Comparison of ENCODE assay signal across 13 mouse cellular contexts in the genomic region with DNA sequence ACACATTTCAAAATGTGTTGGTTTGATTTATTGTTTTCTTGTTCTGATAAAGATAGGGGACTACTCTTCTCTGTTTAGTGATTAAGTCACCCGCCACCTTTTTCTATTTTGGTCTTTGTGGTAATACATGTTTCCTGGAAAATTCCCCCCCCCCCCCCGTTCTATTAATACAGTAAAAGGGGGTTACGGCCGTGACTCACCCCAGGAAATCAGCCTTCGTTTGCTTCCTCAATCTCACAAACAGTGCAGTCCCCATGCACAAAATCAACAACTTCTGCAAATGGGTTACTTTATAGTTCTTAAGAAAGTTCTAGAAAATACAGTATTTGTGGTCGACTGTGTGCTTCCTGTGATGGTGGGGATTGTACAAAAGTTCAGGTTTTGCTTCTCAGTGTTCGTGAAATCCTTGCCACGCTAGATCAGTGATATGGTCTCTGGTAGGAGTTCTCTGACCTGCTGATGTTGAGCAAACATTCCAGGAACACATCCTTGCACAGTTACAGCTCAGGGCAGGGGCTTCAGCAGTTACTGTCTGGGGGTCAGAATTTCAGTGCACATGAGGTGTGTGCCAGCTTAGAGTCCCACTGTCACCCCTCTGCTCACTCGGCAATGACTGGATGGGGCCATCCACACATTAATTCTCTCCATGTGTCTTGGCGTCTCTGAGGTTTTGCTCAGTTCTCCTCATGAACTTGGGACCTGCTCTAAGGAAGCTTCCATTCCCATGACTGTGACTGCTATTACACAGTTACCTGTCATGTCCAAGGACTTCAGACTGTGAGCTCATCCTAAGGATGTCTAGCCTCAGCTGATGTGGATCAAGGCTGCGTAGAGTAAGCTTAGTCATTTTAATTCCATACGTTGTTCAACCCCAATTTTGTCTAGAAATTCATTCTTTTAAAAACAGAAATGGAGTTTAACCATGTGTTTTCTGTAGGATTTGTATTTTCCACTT.
A peak's percentile ranks its signal among the peaks of the same experiment; 100 is the strongest.
DNase-seq lines count a peak whose midpoint lies in the region; ATAC-seq lines count a peak whose summit lies in the region.
"Had no signal": no experiment of that assay in that cellular context is flagged by ENCODE, and none has a peak within 500 bp of the region (broad histone marks: within the 10 kb centered on the region; RNA-seq: fewer than 3 reads in every experiment).

No protein-coding gene starts in this region.

- ATAC-seq in megakaryocyte, adult 5-6 weeks (ENCODE audit: poor library complexity, severe bottlenecking): peak; percentile 78
- no peak for ATAC-seq in hindbrain, embryonic 16.5 days
- no peak for ATAC-seq in kidney, embryonic 16.5 days (ENCODE audit: low FRiP score, low TSS enrichment)
- ATAC-seq: midbrain, embryonic 15.5 days had no signal

- no peaks in the 10 kb centered on the region for H3K9me3 ChIP-seq in heart, embryonic 10.5 days
- no peaks in the 10 kb centered on the region for H3K9me3 ChIP-seq in hindbrain, embryonic 16.5 days (ENCODE audit: control insufficient read depth, low read length)
- H3K9me3 ChIP-seq in kidney, embryonic 16.5 days (ENCODE audit: low read length): no peaks in the 10 kb centered on the region
- H3K9me3 ChIP-seq: embryonic facial prominence, embryonic 13.5 days; midbrain, embryonic 15.5 days had no signal

- peaks cover 12% of the 10 kb centered on the region for H3K4me1 ChIP-seq in heart, embryonic 10.5 days
- H3K4me1 ChIP-seq in brown adipose tissue, adult 24 weeks (ENCODE audit: control insufficient read depth, insufficient read depth, insufficient read length, low read length): peaks cover 8% of the 10 kb centered on the region
- H3K4me1 ChIP-seq in hindbrain, embryonic 16.5 days (ENCODE audit: control insufficient read depth, insufficient read depth, low read depth, low read length): peaks cover 2% of the 10 kb centered on the region
- no peaks in the 10 kb centered on the region for H3K4me1 ChIP-seq in kidney, embryonic 16.5 days (ENCODE audit: insufficient read depth, low read length)

- no peaks in the 10 kb centered on the region for H3K27me3 ChIP-seq in heart, embryonic 10.5 days (ENCODE audit: insufficient read depth, poor library complexity, severe bottlenecking)
- no peaks in the 10 kb centered on the region for H3K27me3 ChIP-seq in hindbrain, embryonic 16.5 days (replicated peaks; ENCODE audit: control insufficient read depth, insufficient read depth, low read length)
- H3K27me3 ChIP-seq in kidney, embryonic 16.5 days (ENCODE audit: insufficient read depth, low read length): no peaks in the 10 kb centered on the region
- H3K27me3 ChIP-seq: embryonic facial prominence, embryonic 13.5 days had no signal

- no peak overlapping the region for H3K4me3 ChIP-seq in heart, embryonic 10.5 days
- no peak overlapping the region for H3K4me3 ChIP-seq in brown adipose tissue, adult 24 weeks (ENCODE audit: insufficient read depth, low read depth, low read length)
- no peak overlapping the region for H3K4me3 ChIP-seq in hindbrain, embryonic 16.5 days (ENCODE audit: low read length)
- no peak overlapping the region for H3K4me3 ChIP-seq in kidney, embryonic 16.5 days (ENCODE audit: low read length)
- H3K4me3 ChIP-seq: embryonic facial prominence, embryonic 13.5 days; midbrain, embryonic 15.5 days had no signal

- no peaks in the 10 kb centered on the region for H3K36me3 ChIP-seq in heart, embryonic 10.5 days
- H3K36me3 ChIP-seq in hindbrain, embryonic 16.5 days (ENCODE audit: control insufficient read depth, insufficient read depth, low read length): no peaks in the 10 kb centered on the region
- no peaks in the 10 kb centered on the region for H3K36me3 ChIP-seq in kidney, embryonic 16.5 days (ENCODE audit: insufficient read depth, low read length)
- H3K36me3 ChIP-seq: embryonic facial prominence, embryonic 13.5 days; midbrain, embryonic 15.5 days had no signal

- no peak overlapping the region for H3K9ac ChIP-seq in hindbrain, embryonic 16.5 days (ENCODE audit: low read depth, low read length)
- no peak overlapping the region for H3K9ac ChIP-seq in kidney, embryonic 16.5 days (replicated peaks; ENCODE audit: low read length)
- H3K9ac ChIP-seq: embryonic facial prominence, embryonic 13.5 days; midbrain, embryonic 15.5 days had no signal

- WGBS in heart, embryonic 10.5 days: 66% methylated on average over 12 of the region's 12 CpGs
- WGBS in hindbrain, embryonic 16.5 days: 90% methylated on average over 12 of the region's 12 CpGs
- 79% methylated on average over 12 of the region's 12 CpGs for WGBS in kidney, embryonic 16.5 days

- H3K27ac ChIP-seq in heart, embryonic 10.5 days: no peak overlapping the region
- H3K27ac ChIP-seq in brown adipose tissue, adult 24 weeks (replicated peaks; ENCODE audit: low read depth, low read length): peak overlapping the region; percentile 64
- H3K27ac ChIP-seq in hindbrain, embryonic 16.5 days (ENCODE audit: low read depth, low read length): no peak overlapping the region
- no peak overlapping the region for H3K27ac ChIP-seq in kidney, embryonic 16.5 days (ENCODE audit: low read length)
- H3K27ac ChIP-seq: embryonic facial prominence, embryonic 13.5 days; midbrain, embryonic 15.5 days had no signal

- peak; percentile 34 for DNase-seq in heart, adult 8-10 months (ENCODE audit: low spot score)
- DNase-seq in heart, embryonic 10.5 days (ENCODE audit: low spot score): no peak
- peak; percentile 94 for DNase-seq in 416B (ENCODE audit: low read depth)
- no peak for DNase-seq in layer of hippocampus, adult 9-10 months (ENCODE audit: low spot score)
- DNase-seq: cerebellum, adult 11-12 months; kidney, postnatal 36 days; retina, postnatal 1 day had no signal

- no peak overlapping the region for H3K4me2 ChIP-seq in hindbrain, embryonic 16.5 days (ENCODE audit: low read length)
- no peak overlapping the region for H3K4me2 ChIP-seq in kidney, embryonic 16.5 days (replicated peaks; ENCODE audit: low read depth, low read length)
- H3K4me2 ChIP-seq: embryonic facial prominence, embryonic 13.5 days; midbrain, embryonic 15.5 days had no signal

Comparison
In these comparisons a context has a peak if more than half of its experiments do, and no peak if none do; other contexts are left out.
1. DNase-seq: peak in heart, adult 8-10 months (single experiment) and 416B (single experiment); none in heart, embryonic 10.5 days (single experiment) and layer of hippocampus, adult 9-10 months (single experiment).